Mouse (Mus musculus): ENCODE results near the gene Klc1.

DNA sequence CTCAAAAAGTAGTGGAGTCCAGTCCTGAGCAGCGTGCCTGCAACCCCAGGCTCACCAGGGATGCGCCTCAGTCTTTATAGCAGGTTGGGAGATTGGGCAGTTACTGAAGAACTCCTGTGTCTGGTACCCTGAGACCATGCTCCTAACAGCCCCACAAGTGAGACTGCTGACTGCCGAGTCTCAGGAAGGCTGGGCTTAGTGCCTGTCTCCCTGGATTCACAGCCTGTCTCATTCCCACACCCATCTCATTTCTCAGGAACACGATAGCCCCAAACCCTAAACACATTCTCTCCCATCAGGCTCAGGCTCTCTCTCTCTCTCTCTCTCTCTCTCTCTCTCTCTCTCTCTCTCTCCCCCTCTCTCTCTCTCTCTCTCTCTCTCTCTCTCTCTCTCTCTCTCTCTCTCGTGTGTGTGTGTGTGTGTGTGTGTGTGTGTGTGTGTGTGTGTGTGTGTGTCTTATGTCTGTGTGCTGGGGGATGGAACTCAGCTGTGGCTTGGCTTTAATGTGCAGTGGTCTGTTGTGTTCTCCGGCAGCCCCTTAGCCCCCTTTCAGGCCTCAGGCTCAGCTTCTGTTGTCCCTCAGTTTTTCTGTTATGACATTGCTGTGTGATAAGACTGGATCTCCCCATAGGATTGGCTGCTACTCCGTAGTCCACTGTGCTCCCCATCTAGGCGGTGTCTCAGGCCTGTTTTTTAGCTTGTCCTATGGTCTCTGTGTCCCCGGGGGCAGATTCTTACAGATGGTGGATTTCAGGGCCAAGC is 11.3 kb downstream of the Klc1 start:
- TF ChIP-seq USF1 (IDR thresholded peaks at IDR 0.05; ENCODE audit: low read depth) (no peak), POLR2A (IDR thresholded peaks at IDR 0.05; ENCODE audit: insufficient read length, low read depth) (no peak), E2F4 (IDR thresholded peaks at IDR 0.05; ENCODE audit: insufficient read depth) (no peak), MAX (IDR thresholded peaks at IDR 0.05; ENCODE audit: low read depth) (no peak), POLR2AphosphoS2 (IDR thresholded peaks at IDR 0.05; ENCODE audit: insufficient read length, low read depth) (no peak), TCF12 (IDR thresholded peaks at IDR 0.05; ENCODE audit: insufficient read depth, poor library complexity, severe bottlenecking) (no peak), MYOG (IDR thresholded peaks at IDR 0.05; ENCODE audit: control insufficient read depth in 1 of 3, insufficient read depth in 1 of 3, insufficient read length in 2 of 3, low read depth in 2 of 3) (no peak), CEBPB (IDR thresholded peaks at IDR 0.05; ENCODE audit: insufficient read depth, poor library complexity, severe bottlenecking) (no peak), MYOD1 (IDR thresholded peaks at IDR 0.05; ENCODE audit: control insufficient read depth in 1 of 3, insufficient read length in 2 of 3, low read depth in 2 of 3) (no peak)

Measured in myocyte (in vitro differentiated cells).